Mouse (Mus musculus) lung, postnatal 0 days (tissue): ENCODE results near the gene Wfdc3. TPM values are rescaled to one million over a fixed set of nuclear protein-coding genes. Genes with fewer than 3 reads are reported as not detected.

Source experiments
- ATAC-seq: fragments of 200-750 bp; cut with Nextera tagmentation; 2 replicates; pipeline ENCODE4 v1.8.0; 2017; ENCODE audit warnings: moderate library complexity
- DNase-seq: peaks from one replicate; pipeline ENCODE4 v3.0.0-alpha.2; 2016; ENCODE audit warnings: low spot score
- H3K27ac ChIP-seq: fragments of 300-500 bp; sonication (generic); 2 replicates; pipeline ENCODE4 v1.5.1; 2014; ENCODE audit warnings: antibody characterized with exemption, mild to moderate bottlenecking, low read length, mixed read lengths
- H3K27me3 ChIP-seq: fragments of 300-500 bp; sonication (generic); replicated peaks from 2 replicates; pipeline ENCODE4 v1.6.1; 2014; ENCODE audit warnings: low read length, mixed read lengths; ENCODE audit not compliant: insufficient read depth
- H3K36me3 ChIP-seq: fragments of 300-500 bp; sonication (generic); 2 replicates; pipeline ENCODE4 v1.6.1; 2014; ENCODE audit warnings: low read length, mixed read lengths; ENCODE audit not compliant: insufficient read depth
- H3K4me1 ChIP-seq: fragments of 300-500 bp; sonication (generic); 2 replicates; pipeline ENCODE4 v1.6.1; 2014; ENCODE audit warnings: antibody characterized with exemption, low read depth, low read length, mixed read lengths; ENCODE audit not compliant: insufficient read depth
- H3K4me2 ChIP-seq: fragments of 300-500 bp; sonication (generic); replicated peaks from 2 replicates; pipeline ENCODE4 v1.6.1; 2014; ENCODE audit warnings: low read depth, mild to moderate bottlenecking, low read length, moderate library complexity, mixed read lengths
- H3K4me3 ChIP-seq: fragments of 300-500 bp; sonication (generic); 2 replicates; pipeline ENCODE4 v1.5.1; 2014; ENCODE audit warnings: low read depth, low read length
- H3K9ac ChIP-seq: fragments of 300-500 bp; sonication (generic); replicated peaks from 2 replicates; pipeline ENCODE4 v1.6.1; 2014; ENCODE audit warnings: low read depth, mild to moderate bottlenecking
- H3K9me3 ChIP-seq: fragments of 300-500 bp; sonication (generic); 2 replicates; pipeline ENCODE4 v1.6.1; 2016; ENCODE audit warnings: low read length, mixed read lengths
- CTCF ChIP-seq: IDR thresholded peaks from 2 replicates; pipeline ENCODE4 v1.5.1; 2016; ENCODE audit warnings: antibody characterized with exemption, mild to moderate bottlenecking
- EP300 ChIP-seq: IDR thresholded peaks from 2 replicates; pipeline ENCODE4 v1.6.1; 2016; ENCODE audit warnings: antibody characterized with exemption, mild to moderate bottlenecking, control low read depth
- WGBS: fragments of 180-500 bp; shearing (Covaris S2); extraction: QIAGEN DNeasy Blood & Tissue Kit; methylation state at CpG from one replicate; pipeline ENCODE4 v1.1.7; 2014; 5-methylcytosine and 5-hydroxymethylcytosine counted together
- polyA plus RNA-seq: library from polyadenylated mRNA; unstranded; fragments of >200 nt; fragmentation: Nextera tagmentation; extraction: Ambion mirVana; gene quantifications from 2 replicates; pipeline ENCODE4 v1.2.1, GENCODE M21; 2015

Wfdc3 gene
- polyA plus RNA-seq, 1 experiment from 2014 or later: 6.4 TPM

DNA sequence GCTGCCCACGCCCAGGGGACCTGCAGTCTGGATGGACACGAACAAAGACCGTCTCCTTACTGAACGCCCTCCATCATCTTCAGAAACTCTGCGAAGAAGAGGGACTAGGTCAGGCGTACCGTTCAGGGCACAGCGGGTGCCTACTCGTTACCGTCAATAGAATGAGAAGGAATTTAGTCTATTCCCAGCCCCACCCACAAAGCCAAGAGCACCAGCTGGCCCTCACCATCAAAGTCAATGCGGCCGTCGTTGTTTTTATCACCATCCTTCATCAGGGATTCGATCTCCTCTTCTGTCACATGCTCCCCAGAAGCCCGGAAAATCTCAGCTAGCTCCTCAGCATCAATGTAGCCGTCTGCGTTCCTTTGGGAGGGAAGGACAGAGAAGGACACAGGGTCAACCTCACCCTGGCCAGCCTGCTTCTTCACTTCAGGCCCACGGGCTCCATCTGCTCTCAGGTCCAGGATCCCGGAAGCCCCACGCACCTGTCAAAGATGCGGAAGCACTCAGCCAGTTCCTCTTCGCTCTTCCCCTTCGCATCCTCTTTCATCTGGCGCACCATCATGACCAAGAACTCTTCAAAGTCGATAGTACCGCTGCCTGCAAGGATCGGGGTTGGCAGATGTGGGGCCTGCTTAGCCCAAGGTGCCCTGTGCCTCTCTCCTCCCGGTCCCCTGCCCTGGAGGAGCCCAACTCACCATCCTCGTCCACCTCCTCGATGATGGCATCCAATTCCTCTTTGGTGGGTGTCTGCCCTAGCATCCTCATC is 31.7 kb upstream of the Wfdc3 start:
- Histone ChIP-seq H3K9ac (no peak overlapping the region), H3K9me3 (no peaks in the 10 kb centered on the region), H3K4me2 (no peak overlapping the region), H3K4me1 (no peaks in the 10 kb centered on the region), H3K27me3 (no peaks in the 10 kb centered on the region), H3K4me3 (no peak overlapping the region), H3K27ac (no peak overlapping the region), H3K36me3 (no peaks in the 10 kb centered on the region)
- no peak for DNase-seq
- ATAC-seq: no peak
- TF ChIP-seq EP300 (no peak), CTCF (no peak)
- 78% methylated on average over 30 of the region's 30 CpGs for WGBS

DNA sequence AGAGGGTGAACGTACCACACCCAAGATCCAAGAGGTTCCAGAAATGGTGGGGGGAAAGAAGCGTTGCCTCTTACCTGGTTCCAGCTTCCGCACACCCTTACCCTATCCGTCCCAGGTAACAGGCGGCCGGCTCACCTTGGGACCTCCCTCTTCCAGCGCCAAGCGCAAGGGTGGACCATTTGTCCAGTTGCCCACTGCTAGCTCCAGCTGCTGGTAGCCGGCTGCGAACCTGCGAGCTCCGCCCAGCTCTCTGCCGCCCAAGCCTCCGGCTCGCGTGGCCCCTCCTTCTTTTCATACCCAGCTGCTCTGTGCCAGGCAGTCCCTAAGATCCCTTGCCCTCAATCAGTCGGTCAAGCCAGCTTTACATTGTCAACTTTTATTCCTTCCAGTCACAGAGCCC is 31.1 kb upstream of the Wfdc3 start:
- TF ChIP-seq CTCF: no peak
- TF ChIP-seq EP300: no peak
- no peaks in the 10 kb centered on the region for H3K4me1 ChIP-seq
- no peaks in the 10 kb centered on the region for H3K27me3 ChIP-seq
- DNase-seq (no peak), ATAC-seq (no peak)
- no peak overlapping the region for H3K4me2 ChIP-seq
- H3K36me3 ChIP-seq: no peaks in the 10 kb centered on the region
- H3K4me3 ChIP-seq: no peak overlapping the region
- WGBS: 67% methylated on average over 17 of the region's 17 CpGs
- no peaks in the 10 kb centered on the region for H3K9me3 ChIP-seq
- H3K9ac ChIP-seq: no peak overlapping the region
- no peak overlapping the region for H3K27ac ChIP-seq

DNA sequence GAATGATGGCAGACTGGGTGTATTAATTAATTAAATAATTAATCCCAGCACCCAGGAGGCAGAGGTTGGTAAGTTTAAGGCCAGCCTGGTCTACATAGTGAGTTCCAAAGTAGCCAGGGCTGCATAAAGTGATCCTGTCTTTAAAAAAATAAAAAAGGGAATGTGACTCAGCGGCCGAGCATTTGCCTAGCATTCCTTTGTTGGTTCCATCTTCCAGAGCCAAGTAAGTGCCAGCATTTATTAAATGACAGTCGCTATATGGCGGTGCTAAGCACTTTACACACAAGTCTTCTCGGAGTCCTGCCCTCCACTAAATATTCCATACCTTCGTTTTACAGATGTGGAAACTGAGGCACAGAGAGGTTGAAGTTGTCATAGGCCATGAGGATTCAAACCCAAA is 30.4 kb upstream of the Wfdc3 start:
- TF ChIP-seq EP300 (no peak), CTCF (no peak)
- 69% methylated on average over 6 of the region's 6 CpGs for WGBS
- no peak for DNase-seq
- H3K9ac ChIP-seq: no peak overlapping the region
- no peaks in the 10 kb centered on the region for H3K4me1 ChIP-seq
- H3K27ac ChIP-seq: no peak overlapping the region
- ATAC-seq: no peak
- H3K4me3 ChIP-seq: no peak overlapping the region
- H3K9me3 ChIP-seq: no peaks in the 10 kb centered on the region
- no peak overlapping the region for H3K4me2 ChIP-seq
- H3K36me3 ChIP-seq: no peaks in the 10 kb centered on the region
- H3K27me3 ChIP-seq: no peaks in the 10 kb centered on the region

DNA sequence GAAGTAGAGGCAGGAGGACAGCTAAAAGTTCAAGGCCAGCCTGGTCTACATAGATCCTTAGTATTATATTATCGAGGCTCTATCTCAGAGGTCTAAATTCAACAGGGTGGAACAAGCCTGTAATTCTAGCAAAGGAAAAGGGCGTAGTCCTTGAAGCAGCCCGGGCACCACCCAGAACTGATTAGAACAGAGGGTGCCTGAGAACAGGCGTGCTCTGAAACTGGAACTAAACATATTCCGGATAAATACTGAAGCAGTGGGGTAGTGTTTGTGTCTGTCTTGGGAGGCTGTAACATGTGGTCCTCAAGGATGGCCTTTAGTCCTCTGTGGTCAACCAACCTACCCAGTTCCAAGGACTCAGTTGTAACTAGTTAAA is 28.2 kb upstream of the Wfdc3 start:
- H3K27ac ChIP-seq: no peak overlapping the region
- H3K9me3 ChIP-seq: no peaks in the 10 kb centered on the region
- no peak overlapping the region for H3K4me3 ChIP-seq
- no peaks in the 10 kb centered on the region for H3K27me3 ChIP-seq
- no peak overlapping the region for H3K4me2 ChIP-seq
- ATAC-seq (no peak), DNase-seq (no peak)
- no peaks in the 10 kb centered on the region for H3K36me3 ChIP-seq
- H3K4me1 ChIP-seq: peaks cover 8% of the 10 kb centered on the region
- peak; percentile 53 for TF ChIP-seq EP300
- TF ChIP-seq CTCF: no peak
- no peak overlapping the region for H3K9ac ChIP-seq
- WGBS: 67% methylated on average over 5 of the region's 5 CpGs

DNA sequence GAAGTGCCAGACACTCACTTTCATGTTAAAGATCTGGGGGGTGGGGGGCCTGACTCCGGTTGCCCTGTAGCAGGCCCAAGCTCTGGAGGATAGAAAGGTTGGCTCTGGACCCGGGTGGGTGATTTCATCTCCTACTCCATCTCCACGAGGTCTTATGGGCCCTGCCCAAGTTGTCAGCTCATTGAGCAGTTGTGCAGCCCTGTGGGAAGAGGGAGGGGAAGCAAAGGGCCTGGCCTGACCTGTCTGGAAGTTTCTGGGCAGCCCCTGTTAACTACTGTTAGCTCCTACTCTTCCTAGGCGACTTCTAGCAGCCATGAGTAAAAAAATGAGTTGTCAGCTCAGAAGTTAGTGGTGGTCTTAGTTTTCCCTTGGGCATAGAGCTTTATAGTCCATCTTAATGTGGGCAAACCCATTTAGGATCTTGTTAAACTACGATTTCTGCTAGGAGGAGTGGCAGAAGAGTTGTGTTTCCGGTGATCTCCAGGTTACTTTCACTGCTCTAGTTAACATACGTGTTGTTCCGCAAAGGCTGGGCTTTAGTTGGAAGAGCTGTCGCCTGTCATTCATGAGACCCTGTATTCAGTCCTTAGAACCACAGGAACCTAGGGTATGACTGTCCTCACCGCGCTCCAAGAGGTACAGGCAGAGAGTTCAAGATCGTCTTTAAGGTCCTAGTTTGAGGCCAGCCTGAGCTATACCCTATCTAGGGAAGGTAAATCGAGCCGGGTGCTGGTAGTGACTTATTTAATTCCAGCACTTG is 27.7 kb upstream of the Wfdc3 start:
- no peak overlapping the region for H3K27ac ChIP-seq
- H3K4me2 ChIP-seq: no peak overlapping the region
- DNase-seq (no peak), ATAC-seq (no peak)
- no peaks in the 10 kb centered on the region for H3K27me3 ChIP-seq
- H3K9ac ChIP-seq: no peak overlapping the region
- H3K4me3 ChIP-seq: no peak overlapping the region
- no peaks in the 10 kb centered on the region for H3K36me3 ChIP-seq
- TF ChIP-seq EP300: no peak
- no peak for TF ChIP-seq CTCF
- 74% methylated on average over 14 of the region's 14 CpGs for WGBS
- H3K4me1 ChIP-seq: peaks cover 8% of the 10 kb centered on the region
- no peaks in the 10 kb centered on the region for H3K9me3 ChIP-seq

DNA sequence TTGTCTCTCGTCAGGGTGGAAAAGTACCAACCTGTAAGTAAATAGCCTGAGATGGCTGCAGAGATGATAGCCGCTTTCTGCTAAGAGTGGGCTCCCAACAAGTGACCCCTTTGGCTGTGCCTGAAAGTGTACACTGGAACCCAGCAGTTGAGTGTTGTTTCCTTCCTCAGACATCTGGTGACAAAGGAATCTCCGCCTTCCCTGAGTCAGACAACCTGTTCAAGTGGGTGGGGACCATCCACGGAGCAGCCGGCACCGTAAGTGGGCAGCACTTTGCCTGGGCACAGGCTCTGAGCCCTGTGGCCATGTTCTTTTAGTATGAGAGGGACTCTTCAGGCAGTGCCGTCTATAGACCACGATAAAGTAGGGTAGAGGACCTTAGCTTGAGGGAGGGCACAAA is 25.4 kb upstream of the Wfdc3 start:
- Histone ChIP-seq H3K4me2 (peak overlapping the region; percentile 98; the same call in 1 of the 2 replicates), H3K4me1 (peaks cover 8% of the 10 kb centered on the region), H3K9ac (no peak overlapping the region), H3K4me3 (no peak overlapping the region), H3K9me3 (no peaks in the 10 kb centered on the region), H3K36me3 (no peaks in the 10 kb centered on the region; the same call in 1 of the 2 replicates), H3K27ac (no peak overlapping the region), H3K27me3 (no peaks in the 10 kb centered on the region)
- DNase-seq: no peak
- no peak for ATAC-seq
- TF ChIP-seq EP300 (no peak), CTCF (no peak)
- 42% methylated on average over 8 of the region's 8 CpGs for WGBS
